Mouse (Mus musculus) brown adipose tissue, adult 24 weeks (tissue): ENCODE results near the gene Gstm4. TPM values are rescaled to one million over a fixed set of nuclear protein-coding genes. Genes with fewer than 3 reads are reported as not detected.
"Not testable (repeated sequence)": the region's sequence is repeated elsewhere in the genome, so short reads cannot be mapped to it uniquely, and the experiment has no call there.

Experiments used
- H3K27ac ChIP-seq: fragments of 200-500 bp; replicated peaks from 2 replicates; pipeline ENCODE4 v1.5.1; 2012; ENCODE audit warnings: low read depth, mild to moderate bottlenecking, low read length
- H3K4me1 ChIP-seq: fragments of 200-500 bp; 2 replicates; pipeline ENCODE4 v1.6.1; 2012; ENCODE audit warnings: low read length, mixed read lengths; ENCODE audit not compliant: control insufficient read depth, insufficient read depth, insufficient read length
- H3K4me3 ChIP-seq: fragments of 200-500 bp; 2 replicates; pipeline ENCODE4 v1.5.1; 2012; ENCODE audit warnings: low read depth, mild to moderate bottlenecking, low read length, moderate library complexity; ENCODE audit not compliant: insufficient read depth
- polyA plus RNA-seq: library from polyadenylated mRNA; stranded (reverse); fragments of >200 nt; gene quantifications from 2 replicates; pipeline ENCODE4 v1.2.4, GENCODE M21; 2012; ENCODE audit not compliant: missing spikeins, insufficient read depth, insufficient read length

Gene Gstm4
- polyA plus RNA-seq, 1 experiment = 30.2 TPM

DNA sequence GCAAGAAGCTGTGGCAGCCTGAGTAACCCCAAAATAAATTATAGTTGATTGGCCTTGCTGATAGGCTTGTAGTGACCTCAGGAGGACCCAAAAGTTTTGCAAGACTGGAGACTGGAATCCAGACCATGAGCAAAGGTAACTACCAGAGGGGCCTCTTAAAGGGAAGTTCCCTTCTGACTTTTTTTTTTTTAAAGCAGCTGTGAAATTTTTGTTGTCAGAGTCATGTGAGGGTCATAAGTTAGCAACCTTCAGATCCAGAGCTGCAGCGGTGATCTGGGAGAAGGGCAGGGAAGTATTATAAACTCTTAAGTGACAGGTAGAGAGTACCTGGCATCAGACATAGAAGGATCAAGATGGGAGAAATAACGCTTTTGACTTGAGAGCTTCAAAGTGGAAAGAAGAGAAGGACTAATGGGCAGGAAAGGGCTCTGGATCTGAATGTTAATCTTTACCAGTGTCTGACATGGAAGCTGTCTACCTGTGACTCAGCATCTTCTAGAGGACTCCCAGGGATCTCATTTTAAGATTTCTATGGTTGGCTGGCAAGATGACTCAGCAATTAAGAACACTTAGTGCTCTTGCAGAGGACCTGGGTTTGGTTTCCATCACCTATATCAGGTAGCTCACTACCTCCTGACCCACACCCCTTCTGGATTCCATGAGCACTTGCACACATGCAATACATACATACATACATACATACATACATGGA, 2.4 kb upstream of the Gstm4 start:
- H3K4me3 ChIP-seq = no peak overlapping the region
- H3K4me1 ChIP-seq = no peaks in the 10 kb centered on the region
- no peak overlapping the region for H3K27ac ChIP-seq

DNA sequence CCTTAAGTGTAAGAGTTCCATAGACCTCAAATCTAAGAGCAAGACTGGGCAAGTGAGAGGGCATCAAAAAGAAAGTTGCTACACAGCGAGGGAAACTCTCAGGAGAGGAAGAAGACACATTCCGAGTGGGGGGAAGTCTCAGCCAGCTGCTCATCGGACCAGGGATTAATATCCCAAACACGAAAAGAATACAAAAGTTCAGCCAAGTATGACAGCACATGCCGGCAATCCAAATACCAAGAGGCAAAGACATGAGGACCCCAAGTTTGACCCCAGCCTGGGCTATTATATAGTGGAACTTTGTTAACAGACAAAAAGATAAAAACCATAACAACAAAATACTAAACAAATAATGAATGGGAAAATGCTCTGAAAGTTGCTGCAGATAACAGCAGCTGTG, 11.5 kb downstream of the Gstm4 start:
- H3K27ac ChIP-seq = no peak overlapping the region
- no peak overlapping the region for H3K4me3 ChIP-seq
- no peaks in the 10 kb centered on the region for H3K4me1 ChIP-seq

DNA sequence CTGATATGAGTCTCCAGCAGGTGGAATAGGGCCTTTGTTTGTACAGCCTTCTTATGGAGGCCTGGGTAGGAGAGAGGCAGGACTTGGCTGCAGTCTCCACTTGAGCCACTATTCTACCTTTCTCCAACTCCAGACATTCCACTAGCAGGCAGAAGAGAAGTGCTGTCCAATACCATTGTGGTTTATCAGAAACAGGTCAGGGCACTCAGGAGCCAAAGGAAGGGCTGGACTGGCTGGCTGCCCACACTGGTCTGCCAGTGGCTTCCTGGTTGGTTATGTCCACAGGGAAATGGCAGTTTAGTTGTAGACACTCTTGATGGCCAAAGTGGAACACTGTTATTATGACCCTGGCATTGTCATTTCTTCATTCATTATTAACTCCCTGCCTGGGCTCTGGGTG, 12.6 kb downstream of the Gstm4 start:
- Histone ChIP-seq H3K4me1 (no peaks in the 10 kb centered on the region), H3K4me3 (no peak overlapping the region), H3K27ac (no peak overlapping the region)

DNA sequence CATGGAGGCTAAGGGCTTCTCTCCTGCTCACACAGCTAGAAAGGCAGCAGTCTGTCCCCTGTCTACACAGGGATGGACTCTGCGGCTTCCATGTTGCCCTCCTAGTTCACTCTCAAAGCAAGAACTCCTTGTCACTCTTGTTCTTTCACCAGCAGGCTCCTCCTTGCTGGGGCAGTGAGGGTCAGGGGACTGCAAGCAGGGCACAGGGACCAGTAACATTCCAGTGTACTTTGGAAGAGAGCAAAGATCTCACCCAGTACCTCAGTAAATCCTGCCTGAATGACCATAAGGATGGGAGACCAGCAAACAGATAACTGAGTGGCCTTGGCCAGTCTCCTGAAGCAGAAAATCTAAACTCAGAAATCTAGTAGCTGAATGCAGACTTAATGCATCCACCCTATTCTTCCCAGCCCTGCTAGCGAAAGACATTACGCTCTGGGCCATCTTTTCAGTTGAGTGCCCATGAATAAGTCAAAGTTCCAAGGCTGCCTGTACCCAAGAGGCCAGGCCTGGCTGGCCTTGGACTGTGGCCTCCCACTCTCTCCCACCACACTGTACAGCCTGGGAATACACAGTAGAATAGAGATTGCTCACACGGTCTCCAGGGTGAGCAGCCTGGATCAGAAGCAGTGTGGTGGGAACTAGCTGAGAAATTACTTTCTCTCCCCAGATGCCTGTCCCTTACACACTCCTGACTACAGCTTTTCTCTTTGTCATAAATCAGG, 15.9 kb downstream of the Gstm4 start:
- Histone ChIP-seq H3K4me3 (no peak overlapping the region), H3K4me1 (no peaks in the 10 kb centered on the region), H3K27ac (no peak overlapping the region)

DNA sequence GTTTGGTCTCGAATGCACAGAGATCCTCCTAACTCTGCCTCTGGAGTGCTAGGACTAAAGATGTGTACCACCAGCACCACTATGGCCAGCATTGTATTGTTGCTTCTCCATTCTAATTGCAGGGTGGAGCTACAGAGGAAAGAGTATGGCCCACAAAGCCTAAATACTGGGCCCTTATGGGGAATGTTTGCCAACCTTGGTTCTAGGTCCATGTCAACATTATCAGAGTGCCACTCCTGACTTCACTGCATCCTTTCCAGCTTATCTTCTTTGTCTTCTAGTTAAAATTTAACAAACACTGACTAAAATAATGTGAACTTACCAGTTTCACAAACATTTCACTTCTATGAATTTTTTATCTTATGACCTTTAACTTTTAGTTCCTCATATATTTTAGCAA, 18.1 kb downstream of the Gstm4 start:
- Histone ChIP-seq H3K4me3 (no peak overlapping the region), H3K4me1 (peaks cover 3% of the 10 kb centered on the region; the same call in 1 of the 2 replicates), H3K27ac (no peak overlapping the region)

DNA sequence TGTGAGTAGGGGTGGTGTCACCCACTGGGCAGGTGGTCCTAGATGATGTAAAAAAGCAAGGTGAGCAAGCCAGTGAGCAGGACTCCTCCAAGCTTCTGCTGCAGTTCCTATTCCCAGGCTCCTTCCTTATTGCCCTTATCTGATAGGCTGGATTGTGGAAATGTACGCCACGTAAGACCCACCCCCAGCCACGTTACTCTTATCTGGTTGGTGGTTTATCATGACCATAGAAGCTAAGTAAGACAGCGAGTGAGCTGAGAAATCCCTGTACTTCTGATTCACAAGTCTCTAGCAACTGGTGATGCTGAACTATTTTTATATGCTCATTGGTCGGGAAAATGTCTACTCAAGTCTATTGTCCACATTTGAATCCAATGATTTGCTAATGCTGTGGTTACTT, 18.6 kb downstream of the Gstm4 start:
- H3K4me3 ChIP-seq = no peak overlapping the region
- no peak overlapping the region for H3K27ac ChIP-seq
- H3K4me1 ChIP-seq = peaks cover 3% of the 10 kb centered on the region; the same call in 1 of the 2 replicates

DNA sequence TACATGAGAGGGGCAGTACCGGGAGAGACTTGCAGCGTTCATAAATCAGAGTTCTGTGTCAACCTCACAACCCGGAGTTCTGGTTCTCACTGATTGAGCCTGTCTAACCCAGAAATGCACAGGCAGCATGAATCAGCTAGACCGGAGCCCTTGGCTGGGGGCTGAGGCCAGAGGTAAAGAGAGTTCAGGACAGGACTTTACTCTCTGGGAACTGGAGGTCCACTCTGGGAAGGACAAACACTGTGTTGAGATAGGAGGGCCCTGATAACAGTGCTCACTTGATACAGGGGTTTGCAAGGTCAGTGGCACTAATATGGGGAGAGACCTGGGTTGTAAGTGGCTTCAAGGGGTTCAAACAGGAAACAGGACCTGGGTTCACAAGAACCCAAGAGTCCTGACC, 19.4 kb downstream of the Gstm4 start:
- Histone ChIP-seq H3K4me1 (peaks cover 3% of the 10 kb centered on the region; the same call in 1 of the 2 replicates), H3K4me3 (no peak overlapping the region), H3K27ac (no peak overlapping the region)

DNA sequence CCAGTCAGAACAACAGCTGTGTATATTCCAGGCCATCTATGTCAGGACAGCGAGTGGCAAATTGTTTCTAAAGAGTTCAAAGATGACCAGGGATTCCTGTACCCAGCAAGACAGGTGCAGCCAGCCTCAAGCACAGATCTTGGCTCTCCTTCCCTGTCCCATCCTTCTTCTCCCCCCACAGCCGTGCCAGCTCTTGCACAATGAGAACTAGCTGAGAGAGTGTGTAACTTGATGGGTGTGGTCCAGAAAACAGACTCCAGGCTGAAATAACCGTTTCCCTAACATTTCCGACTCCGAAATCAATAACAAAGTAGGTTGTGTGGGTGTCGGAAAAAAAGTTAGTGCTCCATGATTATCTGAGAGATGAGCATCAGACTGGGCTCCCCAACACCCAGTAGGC, 22.0 kb downstream of the Gstm4 start:
- no peak overlapping the region for H3K27ac ChIP-seq
- no peak overlapping the region for H3K4me3 ChIP-seq
- H3K4me1 ChIP-seq = peaks cover 3% of the 10 kb centered on the region; the same call in 1 of the 2 replicates

DNA sequence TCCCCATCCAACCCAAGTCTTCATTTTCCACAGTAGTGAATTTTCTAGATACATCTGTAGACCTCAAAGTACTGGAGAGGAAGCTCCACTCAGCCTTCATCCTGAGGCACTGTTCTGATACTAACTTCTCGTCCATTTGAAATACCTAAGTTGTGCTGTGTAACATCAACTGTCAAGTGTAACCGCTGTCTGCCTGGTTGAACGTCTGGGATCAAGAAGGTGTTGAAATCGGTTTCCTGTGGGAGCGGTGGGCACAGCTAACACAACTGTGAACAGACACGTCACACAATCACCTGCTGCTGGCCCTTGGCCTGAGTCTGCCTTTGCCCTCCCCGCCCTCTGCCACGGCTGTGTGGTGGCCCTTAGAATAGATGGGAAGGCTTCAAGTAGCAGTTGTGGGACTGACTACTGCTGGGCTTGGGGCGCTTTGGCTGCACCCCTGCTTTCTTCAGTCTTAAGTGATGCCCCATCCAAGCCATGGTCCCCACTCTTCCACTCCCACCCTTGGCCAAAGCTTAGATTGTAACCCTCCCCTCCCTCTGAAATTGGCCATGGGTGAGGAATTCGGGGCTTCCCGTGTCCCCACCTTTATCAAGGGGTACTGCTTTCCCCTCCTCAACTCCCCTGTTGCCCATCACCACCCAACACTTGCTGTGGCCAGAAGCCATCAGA, 24.2 kb downstream of the Gstm4 start:
- H3K4me3 ChIP-seq, H3K4me1 ChIP-seq, H3K27ac ChIP-seq: not testable (repeated sequence)

DNA sequence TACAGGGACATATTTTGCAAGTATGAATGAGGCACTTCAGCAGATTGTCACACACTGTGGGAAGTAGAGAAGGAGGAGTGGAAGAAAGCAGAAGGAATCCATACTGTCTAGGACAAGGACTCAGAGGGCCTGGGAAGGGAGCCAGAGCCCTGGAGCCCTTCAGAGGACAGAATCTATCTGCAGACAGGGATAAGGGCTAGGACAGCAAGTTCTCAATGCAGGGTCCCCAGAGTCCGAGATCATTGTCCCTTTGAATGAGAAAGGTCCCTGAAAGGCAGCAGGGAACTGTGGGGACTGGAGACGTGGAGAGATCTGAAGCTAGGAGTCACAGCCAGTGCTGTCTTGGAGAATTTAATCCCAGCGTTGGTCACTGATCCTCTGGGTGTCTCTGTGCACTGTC, 25.5 kb downstream of the Gstm4 start:
- not testable (repeated sequence) for H3K27ac ChIP-seq, H3K4me3 ChIP-seq

DNA sequence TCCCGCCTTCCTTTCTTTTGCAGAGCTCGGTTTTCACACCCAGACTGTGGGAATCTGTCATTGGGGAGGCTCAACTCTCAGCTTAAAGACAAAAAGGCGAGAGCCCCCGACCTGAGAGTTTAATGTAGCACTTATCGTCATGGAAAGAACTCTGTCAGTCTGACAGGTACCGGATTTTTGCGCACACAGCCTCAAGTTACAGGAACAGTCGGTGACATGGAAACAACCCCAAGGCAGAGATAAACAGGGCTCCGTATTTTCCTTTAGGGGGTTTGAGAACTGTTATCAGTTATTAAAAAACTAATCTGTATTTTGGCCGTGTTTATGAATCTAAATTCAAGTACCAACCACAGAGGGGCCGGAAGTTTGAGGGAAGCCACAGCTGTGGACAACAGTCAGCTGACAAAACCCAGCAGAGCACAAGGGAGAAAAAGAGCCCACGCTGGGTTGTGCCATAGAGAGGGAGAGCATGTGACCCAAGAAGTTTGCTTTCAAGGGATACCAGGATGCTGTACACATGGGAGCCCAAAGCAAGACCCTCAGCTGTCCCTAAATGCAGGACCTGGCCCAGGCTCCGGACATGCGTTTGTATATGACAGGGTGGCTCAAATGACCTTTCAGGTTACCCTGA, 26.4 kb downstream of the Gstm4 start:
- peak overlapping the region; percentile 54 for H3K4me3 ChIP-seq
- H3K4me1 ChIP-seq = peaks cover 26% of the 10 kb centered on the region
- peak overlapping the region; percentile 79 for H3K27ac ChIP-seq

More for the DNA sequence above, 25.5 kb downstream of the Gstm4 start:
- H3K4me1 ChIP-seq = peaks cover 16% of the 10 kb centered on the region

DNA sequence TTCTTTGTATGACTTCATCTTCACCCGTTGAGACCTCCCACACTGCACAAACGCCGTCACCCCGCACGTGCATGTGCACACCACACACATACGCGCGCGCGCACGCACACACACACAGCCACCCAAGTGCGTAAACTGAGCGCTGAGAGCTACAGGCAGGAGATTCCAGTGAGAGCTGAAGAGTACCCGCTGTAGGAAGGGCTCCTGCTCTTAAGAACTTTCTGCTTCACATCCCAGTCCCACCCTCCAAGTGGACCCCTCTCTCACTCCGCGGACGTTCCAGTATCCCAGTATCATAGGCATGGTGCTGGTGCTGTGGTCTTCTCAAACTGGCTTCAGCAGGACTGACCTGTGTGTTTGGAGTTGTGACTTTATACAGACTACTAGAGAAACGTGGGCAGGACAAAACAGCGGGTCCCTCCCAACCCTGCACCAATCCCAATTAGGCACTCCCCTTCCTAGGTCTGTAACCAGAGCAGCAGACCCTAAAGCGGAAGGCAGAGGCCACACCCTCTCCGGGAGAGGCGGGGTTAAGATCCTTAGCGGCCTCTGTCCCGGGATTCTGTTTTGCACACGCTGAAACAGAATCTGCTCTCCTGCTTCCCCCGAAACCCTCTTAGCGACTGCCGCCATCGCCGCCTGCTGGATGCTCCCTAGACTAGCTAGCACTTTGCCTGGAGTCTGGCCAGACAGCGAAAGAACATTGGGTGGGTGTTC, 27.1 kb downstream of the Gstm4 start, which contains the start of gene Gstm1:
Gene Gstm1, minus strand, starts transcription at position 501 of the 717 bp plus-strand sequence.
- Histone ChIP-seq H3K4me3 (peak within 1 kb of the TSS; percentile 61), H3K4me1 (peaks cover 28% of the 10 kb centered on the region), H3K27ac (peak within 1 kb of the TSS; percentile 79)

DNA sequence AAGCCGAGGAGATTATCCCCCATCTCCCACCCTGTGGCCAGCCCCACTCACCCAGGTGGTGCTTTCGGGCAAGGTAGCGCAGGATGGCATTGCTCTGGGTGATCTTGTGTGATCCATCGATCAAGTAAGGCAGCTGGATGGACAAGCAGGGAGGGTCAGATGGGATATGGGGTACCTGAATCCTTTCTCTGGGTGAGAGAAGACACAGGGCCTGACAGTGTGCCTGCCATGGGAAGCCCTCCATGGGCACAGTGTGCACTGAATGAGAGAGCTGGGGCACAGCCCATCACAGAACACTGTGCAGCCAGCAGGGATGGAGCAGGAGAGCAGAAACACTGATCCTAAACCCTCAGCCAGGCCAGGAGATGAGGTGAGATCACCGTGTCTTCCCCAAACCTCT, 28.2 kb downstream of the Gstm4 start:
- H3K4me3 ChIP-seq = peak overlapping the region; percentile 61; the same call in 1 of the 2 replicates
- H3K4me1 ChIP-seq = peaks cover 26% of the 10 kb centered on the region
- H3K27ac ChIP-seq = not testable (repeated sequence)

DNA sequence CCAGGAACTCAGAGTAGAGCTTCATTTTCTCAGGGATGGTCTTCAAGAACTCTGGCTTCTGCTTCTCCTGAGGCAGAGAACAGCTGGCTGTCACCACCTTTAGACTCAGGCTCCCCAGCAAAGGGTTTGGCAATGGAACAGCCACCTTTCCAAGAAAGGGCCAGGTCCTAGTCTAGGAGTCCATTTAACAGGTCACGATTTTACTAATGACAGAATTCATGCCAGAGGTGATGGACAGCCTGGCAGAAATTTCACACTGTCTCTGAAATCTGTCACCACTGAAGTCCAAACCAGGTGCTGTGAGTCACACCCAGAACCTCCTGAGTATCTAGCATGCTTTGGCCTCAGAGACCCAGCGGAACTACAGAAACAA, 29.7 kb downstream of the Gstm4 start:
- Histone ChIP-seq H3K4me1 (peaks cover 26% of the 10 kb centered on the region), H3K4me3 (no peak overlapping the region), H3K27ac (no peak overlapping the region)
